Mouse (Mus musculus) cerebellum, adult 2 months (tissue): ENCODE results near the gene Pcsk2.

Experiments
- CTCF ChIP-seq: fragments of 200-500 bp; IDR thresholded peaks from 2 replicates; pipeline ENCODE4 v1.5.1; 2011; ENCODE audit warnings: low read depth, mild to moderate bottlenecking, control low read depth, low read length, moderate library complexity, borderline replicate concordance; ENCODE audit not compliant: insufficient read depth
- POLR2A ChIP-seq: fragments of 200-500 bp; IDR thresholded peaks from 2 replicates; pipeline ENCODE4 v1.6.1; 2011; ENCODE audit warnings: low read length, control low read depth, borderline replicate concordance; ENCODE audit not compliant: insufficient read depth

- no peak for TF ChIP-seq POLR2A
- no peak for TF ChIP-seq CTCF
Measured at GRCm38 (mm10) chr2:143603871-143604512, 58.0 kb downstream of the Pcsk2 start.
